Mouse (Mus musculus): ENCODE results near the gene Mylk. TPM values are rescaled to one million over a fixed set of nuclear protein-coding genes. Genes with fewer than 3 reads are reported as not detected.
"Not testable (repeated sequence)": the region's sequence is repeated elsewhere in the genome, so short reads cannot be mapped to it uniquely, and the experiment has no call there.

The Mylk gene
- total RNA-seq, 2 experiments from 2014 or later, result 39.2 to 51.6 TPM

DNA sequence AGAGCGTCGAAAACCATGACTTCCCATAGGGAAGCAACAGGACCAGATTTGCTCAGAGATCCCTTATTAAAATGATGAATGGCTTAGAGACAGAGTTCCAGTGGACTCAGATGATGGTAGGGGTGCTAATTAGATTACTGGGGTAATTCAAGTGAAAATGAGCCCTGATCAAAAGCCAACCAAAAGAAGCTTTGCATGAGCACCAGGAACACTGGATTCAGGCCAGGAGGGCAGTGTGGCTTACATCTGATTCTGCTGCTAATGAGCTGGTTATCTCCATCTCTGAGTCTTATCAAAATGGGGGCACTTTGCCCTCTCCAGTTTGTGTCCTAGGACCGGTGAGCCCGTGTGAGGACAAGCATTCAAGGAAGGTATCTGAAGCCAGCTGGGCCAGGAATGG lies 23.4 kb downstream of the Mylk start:
- no peak for DNase-seq (ENCODE audit: low spot score in 2 of 2)

DNA sequence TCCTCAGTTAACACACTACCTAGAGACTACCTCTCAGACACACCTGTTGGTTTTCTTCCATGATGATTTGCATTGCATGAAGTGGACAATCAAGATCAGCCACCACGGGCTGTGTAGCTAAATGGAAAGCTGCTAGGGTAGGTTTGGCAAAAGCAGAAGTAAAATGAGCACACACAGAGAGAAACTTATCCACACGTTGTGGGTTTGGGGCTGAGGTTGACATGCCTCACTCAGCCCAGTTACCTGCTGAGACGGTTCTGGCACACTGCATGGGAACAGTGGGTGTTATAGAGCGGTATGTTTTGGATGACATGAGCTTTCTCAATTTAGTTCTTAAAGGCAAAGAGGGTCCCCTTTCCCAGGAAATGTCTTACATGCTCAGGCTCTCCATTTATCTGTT lies 25.1 kb downstream of the Mylk start:
- no peak for DNase-seq (ENCODE audit: low spot score in 2 of 2)

GRCm38 (mm10) chr16:34772445-34773032 lies 27.5 kb downstream of the Mylk start:
- no peak for DNase-seq (ENCODE audit: low spot score in 2 of 2)

- no peak for DNase-seq (ENCODE audit: low spot score in 2 of 2)
Observed at GRCm38 (mm10) chr16:34782442-34782841, 37.4 kb downstream of the Mylk start.

- no peak for DNase-seq (ENCODE audit: low spot score in 2 of 2)
Observed at GRCm38 (mm10) chr16:34783536-34783935, 38.5 kb downstream of the Mylk start.

DNA sequence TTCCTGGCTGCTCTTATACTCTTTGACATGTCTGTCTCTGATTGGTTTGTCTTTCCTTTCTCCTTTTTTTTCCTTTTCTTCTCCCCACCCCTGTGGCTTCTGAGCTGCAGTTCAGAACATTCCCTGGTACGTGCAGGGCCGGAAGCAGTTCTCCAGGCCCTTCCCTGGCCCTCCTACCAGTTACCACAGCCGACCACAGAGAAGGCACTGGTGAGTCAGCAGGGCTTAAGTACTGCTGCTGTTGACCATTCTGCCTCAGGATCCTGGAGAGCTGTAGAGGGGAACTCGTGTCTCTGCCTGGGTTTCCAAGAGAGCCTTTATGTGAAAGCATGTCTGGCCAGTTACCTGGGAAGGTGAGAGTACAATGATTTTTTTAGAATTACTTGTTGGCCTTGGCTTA lies 39.7 kb downstream of the Mylk start:
- DNase-seq (ENCODE audit: low spot score in 2 of 2), result no peak

- no peak for DNase-seq (ENCODE audit: low spot score in 2 of 2)
Observed at GRCm38 (mm10) chr16:34792555-34792954, 47.5 kb downstream of the Mylk start.

DNA sequence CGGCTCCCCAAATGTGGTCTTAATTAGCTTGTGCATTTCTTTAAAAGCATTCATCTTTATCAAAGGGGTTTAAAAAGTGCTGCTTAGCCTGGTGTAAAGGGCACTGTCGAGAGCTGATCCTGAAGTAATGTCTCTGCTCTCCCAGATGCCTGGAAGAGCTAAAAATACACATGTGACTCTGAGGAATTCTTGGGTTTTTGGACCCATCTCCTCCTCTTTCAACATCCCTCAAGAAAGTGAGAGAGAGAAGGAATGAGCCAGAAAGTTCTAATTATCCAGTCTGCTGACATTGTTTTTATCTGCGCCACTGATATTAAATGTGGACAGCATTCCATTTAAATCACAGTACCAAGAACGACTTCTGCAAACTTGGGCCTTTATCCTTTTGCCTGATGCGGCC lies 48.0 kb downstream of the Mylk start:
- DNase-seq (ENCODE audit: low spot score in 2 of 2), result no peak

- no peak for DNase-seq (ENCODE audit: low spot score in 2 of 2)
Observed at GRCm38 (mm10) chr16:34801222-34801621, 56.2 kb downstream of the Mylk start.

DNA sequence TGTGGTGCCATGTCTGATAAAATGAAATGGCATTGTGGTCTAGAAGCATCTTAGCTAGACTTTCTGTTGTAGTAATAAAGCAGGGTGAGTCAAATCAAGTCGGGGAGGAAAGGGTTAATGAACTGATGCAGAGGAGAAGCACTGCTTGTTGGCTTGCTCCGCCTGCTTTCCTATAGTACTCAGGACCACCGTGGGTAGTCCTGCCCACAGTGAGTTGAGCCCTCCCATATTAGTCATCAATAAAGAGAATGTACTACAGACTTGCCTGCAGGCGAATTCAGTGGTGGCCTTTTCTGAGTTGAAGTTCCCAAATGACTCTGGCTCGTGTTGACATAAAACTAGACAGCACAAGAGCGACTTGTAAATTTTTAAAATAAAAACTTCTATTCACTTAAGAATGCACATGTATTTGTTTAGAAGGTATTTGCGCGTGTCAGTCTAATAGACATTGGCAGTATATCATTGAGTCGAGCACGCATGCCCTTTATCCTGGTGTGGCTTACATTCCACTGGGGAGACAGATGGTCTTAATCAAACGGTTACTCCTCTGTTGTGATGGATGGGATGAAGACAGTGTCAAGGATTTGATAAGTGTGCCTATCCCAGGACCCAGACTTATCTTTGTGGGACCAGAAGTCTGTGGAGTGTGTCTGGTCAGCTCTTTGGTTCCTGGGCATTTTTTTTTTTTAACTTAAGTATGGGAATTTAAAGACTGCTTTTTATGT lies 59.4 kb downstream of the Mylk start:
- no peak for DNase-seq (ENCODE audit: low spot score in 2 of 2)

GRCm38 (mm10) chr16:34806883-34807767 lies 62.1 kb downstream of the Mylk start:
- peak; percentile 29 to 68 for DNase-seq (ENCODE audit: low spot score in 2 of 2)

DNA sequence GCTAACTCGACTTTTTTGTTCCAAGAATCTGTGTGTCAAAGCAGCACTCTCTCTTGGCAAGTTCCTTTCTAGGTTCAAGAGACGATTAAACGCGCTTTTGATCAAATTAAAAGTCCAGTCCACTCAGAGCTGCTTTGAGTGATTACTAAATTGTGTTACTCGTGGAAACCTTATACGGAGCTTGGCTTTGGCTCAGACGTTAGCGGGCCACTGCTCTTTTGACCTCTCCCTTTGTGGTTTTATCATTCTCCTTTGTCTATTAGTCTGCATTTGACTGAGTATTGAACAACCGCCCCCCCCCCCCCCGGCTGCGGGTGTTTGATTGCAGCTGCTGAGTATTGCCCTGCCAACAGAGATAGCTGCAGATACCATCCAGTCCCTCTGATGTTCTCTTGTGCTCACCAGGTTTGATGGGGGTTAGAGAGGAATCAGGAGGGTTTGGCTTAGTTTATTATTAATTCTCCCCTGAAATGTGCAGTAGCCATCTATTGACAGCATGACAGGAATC lies 62.8 kb downstream of the Mylk start:
- DNase-seq (ENCODE audit: low spot score in 2 of 2), result no peak

DNA sequence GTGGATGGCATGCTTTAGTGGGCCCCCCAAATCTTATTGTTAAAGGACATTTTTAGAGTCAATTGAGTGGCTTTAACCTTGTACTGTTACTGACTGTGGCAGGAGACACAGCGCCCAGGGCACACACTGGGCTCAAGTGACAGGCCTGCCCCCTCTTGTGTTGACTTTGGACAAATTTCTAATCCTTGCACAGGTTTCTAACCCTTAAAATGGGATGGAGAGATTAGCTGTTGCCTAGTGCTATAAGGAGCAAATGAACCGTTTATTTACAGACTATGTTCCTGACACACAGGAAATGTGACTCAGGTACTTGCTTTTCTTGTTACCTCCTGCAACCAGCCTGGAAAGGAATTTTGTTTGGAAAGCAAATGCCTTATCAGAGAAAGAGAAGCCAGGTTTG lies 67.2 kb downstream of the Mylk start:
- DNase-seq (ENCODE audit: low spot score in 2 of 2), result no peak

- not testable (repeated sequence) for DNase-seq (ENCODE audit: low spot score in 2 of 2)
Observed at GRCm38 (mm10) chr16:34813161-34813560, 68.2 kb downstream of the Mylk start.

DNA sequence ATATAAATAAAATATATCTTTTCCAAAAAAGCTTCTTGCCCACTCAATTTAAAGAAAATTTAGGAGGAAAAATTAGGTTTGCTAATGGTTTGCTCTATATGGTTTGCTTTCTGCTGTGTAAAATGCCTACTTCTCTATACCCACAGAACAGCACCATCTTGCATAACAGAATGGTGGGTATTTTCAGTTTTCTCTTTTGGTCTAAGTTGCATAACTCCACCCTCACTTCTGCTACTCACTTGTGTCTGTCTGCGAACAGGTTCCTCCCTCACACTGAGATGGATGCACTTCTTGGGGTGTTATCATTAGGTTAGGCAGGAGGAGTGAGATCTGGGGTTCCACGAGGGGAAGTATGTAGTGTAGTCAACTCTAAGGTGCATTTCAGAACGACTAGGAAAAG lies 68.6 kb downstream of the Mylk start:
- no peak for DNase-seq (ENCODE audit: low spot score in 2 of 2)

DNA sequence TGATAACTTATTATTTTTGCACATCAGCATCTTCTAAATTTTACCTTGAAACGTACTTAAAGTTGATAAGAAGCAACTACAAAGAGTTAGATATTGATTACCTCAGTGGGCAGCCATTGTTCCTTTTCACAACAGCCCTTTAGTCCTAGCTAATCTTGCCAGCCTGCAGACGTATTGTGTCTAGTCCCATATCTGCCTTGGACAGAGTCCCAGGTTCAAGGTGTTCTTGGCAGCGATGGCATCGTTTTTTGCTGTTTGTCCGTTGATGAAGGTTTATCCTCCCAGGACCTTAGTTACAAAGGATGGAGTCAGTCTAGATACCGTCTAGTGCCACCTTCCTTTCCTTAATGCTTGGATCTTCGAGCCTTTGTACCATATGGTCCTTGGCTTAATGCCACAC lies 69.6 kb downstream of the Mylk start:
- DNase-seq (ENCODE audit: low spot score in 2 of 2), result no peak

DNA sequence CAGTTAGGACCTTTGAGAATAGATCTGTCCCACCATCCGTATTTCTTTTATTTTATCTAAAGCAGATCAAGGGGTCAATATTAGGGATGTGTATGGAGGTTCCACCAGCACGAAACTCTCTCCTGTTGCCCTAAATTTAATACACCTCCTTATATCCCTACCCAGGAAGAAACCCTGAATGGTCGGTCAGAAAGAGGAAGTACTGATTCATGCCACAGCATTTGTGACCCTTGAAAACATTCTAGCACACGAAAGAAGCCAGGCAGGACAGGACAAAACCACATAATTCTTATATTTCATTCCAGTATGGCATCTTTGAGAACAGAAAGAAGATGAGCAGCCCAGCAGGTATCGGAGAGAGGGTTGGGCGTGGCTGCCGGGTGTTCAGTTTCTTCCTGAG lies 71.5 kb downstream of the Mylk start:
- no peak for DNase-seq (ENCODE audit: low spot score in 2 of 2)

- DNase-seq (ENCODE audit: low spot score in 2 of 2), result no peak
Observed at GRCm38 (mm10) chr16:34825111-34825744, 80.2 kb downstream of the Mylk start.

GRCm38 (mm10) chr16:34834477-34834876 lies 89.5 kb downstream of the Mylk start:
- DNase-seq (ENCODE audit: low spot score in 2 of 2), result no peak

DNA sequence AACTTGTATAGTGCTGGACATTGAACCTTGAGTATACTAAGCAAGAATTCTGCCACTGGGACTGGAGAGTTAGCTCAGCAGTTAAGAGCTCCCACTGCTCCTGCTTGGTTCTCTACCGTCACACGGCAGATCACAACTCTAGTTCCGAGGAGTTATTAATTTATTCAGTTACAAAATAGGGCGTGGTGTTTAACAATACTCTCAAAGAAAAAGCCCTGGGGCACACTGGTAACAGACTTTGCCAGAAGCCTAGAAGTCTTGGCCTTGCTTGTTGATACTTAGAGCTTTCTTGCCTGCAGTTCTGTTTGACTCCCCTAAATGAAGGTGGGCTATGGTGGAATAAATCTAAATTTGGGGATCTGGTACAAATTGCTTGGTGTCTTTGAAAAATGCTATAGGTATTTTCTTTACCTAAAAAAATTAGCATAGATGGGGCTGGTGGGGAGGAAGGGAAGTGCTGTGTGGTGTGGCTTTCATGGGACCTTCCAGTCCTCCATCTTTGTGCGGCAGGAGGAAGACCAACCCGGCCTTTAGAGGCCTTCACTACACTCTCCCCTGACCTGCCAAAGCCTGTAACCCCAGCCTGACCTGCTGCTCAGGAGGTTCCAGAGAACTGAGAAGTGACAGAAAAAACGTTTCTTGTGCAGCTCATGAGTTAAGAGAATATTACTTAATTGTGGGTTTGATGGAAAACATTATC lies 94.1 kb downstream of the Mylk start:
- no peak for DNase-seq (ENCODE audit: low spot score in 2 of 2)
